Mouse (Mus musculus) embryo, embryonic 9.5 days (tissue): ENCODE results near the gene Arhgap21.

Source experiments
- DNase-seq: peaks from one replicate; pipeline ENCODE4 v3.0.0-alpha.2; 2017; ENCODE audit errors: extremely low spot score

The Arhgap21 gene

GRCm38 (mm10) chr2:20968441-20969200, at the start of gene Arhgap21:
Gene Arhgap21 (minus strand): TSS chr2:20968881.
- peak; percentile 80 for DNase-seq

- no peak for DNase-seq
These were observed 47.9 kb upstream of the Arhgap21 start for GRCm38 (mm10) chr2:21016589-21016988.

- DNase-seq = peak; percentile 17
These were observed 42.2 kb upstream of the Arhgap21 start for GRCm38 (mm10) chr2:21010806-21011397.

GRCm38 (mm10) chr2:21010219-21010618, 41.5 kb upstream of the Arhgap21 start:
- peak; percentile 48 for DNase-seq

- no peak for DNase-seq
These were observed 40.8 kb upstream of the Arhgap21 start for GRCm38 (mm10) chr2:21009258-21010140.

- DNase-seq = no peak
These were observed 33.9 kb upstream of the Arhgap21 start for GRCm38 (mm10) chr2:21002538-21002937.

GRCm38 (mm10) chr2:21001156-21001555, 32.5 kb upstream of the Arhgap21 start:
- no peak for DNase-seq

- DNase-seq = no peak
These were observed 26.9 kb upstream of the Arhgap21 start for GRCm38 (mm10) chr2:20995547-20995946.

GRCm38 (mm10) chr2:20991508-20991907, 22.8 kb upstream of the Arhgap21 start:
- DNase-seq = no peak

- DNase-seq = no peak
These were observed 22.2 kb upstream of the Arhgap21 start for GRCm38 (mm10) chr2:20990907-20991306.

GRCm38 (mm10) chr2:20990056-20990455, 21.4 kb upstream of the Arhgap21 start:
- DNase-seq = no peak

- DNase-seq = no peak
These were observed 19.1 kb upstream of the Arhgap21 start for GRCm38 (mm10) chr2:20987822-20988221.

GRCm38 (mm10) chr2:20978726-20979125, 10.0 kb upstream of the Arhgap21 start:
- no peak for DNase-seq

GRCm38 (mm10) chr2:20977051-20977450, 8.4 kb upstream of the Arhgap21 start:
- no peak for DNase-seq

- no peak for DNase-seq
These were observed 4.8 kb upstream of the Arhgap21 start for GRCm38 (mm10) chr2:20973513-20973912.

- DNase-seq = no peak
These were observed 3.5 kb upstream of the Arhgap21 start for GRCm38 (mm10) chr2:20972180-20972579.

GRCm38 (mm10) chr2:20971628-20972027, 2.9 kb upstream of the Arhgap21 start:
- no peak for DNase-seq

- DNase-seq = peak; percentile 91
These were observed 820 bp upstream of the Arhgap21 start for GRCm38 (mm10) chr2:20969201-20970200.

- peak; percentile 52 for DNase-seq
These were observed 882 bp downstream of the Arhgap21 start for GRCm38 (mm10) chr2:20967646-20968351.

- DNase-seq = peak; percentile 57
These were observed 1.5 kb downstream of the Arhgap21 start for GRCm38 (mm10) chr2:20967101-20967645.
